Mouse (Mus musculus) layer of hippocampus, postnatal 25 days (tissue): ENCODE results near the gene Bri3bp. TPM values are rescaled to one million over a fixed set of nuclear protein-coding genes. Genes with fewer than 3 reads are reported as not detected.
"Not testable (repeated sequence)": the region's sequence is repeated elsewhere in the genome, so short reads cannot be mapped to it uniquely, and the experiment has no call there.

Source experiments
- DNase-seq, 2 experiments: peaks; one replicate each; pipeline ENCODE4 v3.0.0; 2022; ENCODE audit warnings: mixed read lengths in 2 of 2, low spot score in 1 of 2; ENCODE audit errors: extremely low spot score in 1 of 2
- total RNA-seq, 2 experiments: library from RNA; stranded (reverse); gene quantifications; 2 replicates each; pipeline ENCODE4 v1.2.3; 2021

The Bri3bp gene
- total RNA-seq, 2 experiments from 2014 or later: 101 to 109 TPM

- DNase-seq: peak; percentile 86 to 96
Observed at GRCm38 (mm10) chr5:125408842-125409241, 32.5 kb upstream of the Bri3bp start.

- DNase-seq: peak in 1 of 2 experiments; percentile 59
Observed at GRCm38 (mm10) chr5:125409348-125410090, 31.8 kb upstream of the Bri3bp start.

DNA sequence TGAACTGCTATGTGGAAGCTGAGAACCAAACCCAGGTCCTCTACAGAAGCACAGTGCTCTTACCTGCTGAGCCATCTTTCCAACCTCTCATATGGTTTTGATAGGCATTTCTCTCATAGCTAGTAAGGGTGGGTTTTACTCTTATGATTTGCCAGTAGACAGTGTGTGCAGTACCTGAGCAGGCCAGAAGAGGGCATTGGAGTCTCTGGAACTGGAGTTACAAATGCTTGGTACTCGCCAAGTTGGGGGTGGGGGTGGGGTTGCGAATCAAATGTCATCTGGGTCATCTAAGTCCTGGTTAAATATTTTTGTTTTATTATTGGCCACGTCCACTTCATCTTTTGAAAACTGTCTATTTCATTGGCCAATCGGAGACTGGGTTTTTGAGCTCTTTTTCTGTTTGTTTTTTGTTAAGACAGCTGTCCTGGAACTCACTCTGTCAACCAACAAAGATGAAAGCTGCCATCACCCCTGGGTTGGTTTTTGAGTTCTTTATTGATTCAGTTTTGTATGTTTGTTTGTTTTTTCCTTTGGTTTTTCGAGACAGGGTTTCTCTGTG is 29.3 kb upstream of the Bri3bp start:
- peak; percentile 57 to 87 for DNase-seq

DNA sequence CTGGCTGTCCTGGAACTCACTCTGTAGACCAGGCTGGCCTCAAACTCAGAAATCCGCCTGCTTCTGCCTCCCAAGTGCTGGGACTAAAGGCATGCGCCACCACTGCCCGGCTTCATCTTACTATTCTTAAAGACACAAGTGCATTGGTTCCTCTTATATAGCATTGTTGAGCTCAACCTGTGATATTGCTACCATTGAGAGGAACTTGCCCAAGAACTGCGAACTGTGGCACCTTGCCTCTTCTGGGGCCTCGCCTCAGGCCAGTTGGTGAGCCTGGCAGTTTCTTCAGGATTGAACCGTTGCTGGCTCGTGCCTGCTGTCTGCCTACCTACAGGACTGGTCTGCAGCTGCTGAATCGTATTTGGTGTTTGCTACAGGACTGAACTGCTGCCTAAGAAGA is 28.8 kb upstream of the Bri3bp start:
- not testable (repeated sequence) for DNase-seq

DNA sequence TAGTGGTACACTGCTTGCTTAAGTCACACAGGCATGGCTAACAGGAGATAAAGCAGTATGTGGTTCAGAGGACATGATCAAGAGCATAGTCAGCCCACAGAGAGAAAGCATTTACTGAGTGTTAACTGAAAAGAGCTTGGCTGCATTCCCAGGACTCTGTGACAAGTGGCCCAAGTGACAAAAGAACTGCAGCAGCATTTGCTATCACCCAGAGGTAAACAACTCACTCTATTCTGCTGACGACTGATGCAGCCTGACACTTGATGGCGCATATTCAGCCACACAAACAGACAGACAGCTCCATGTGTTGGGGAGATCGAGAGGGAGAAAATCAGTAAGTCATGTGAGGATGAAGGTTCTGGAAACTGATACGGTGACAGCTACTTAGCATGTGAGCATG is 27.6 kb upstream of the Bri3bp start:
- no peak for DNase-seq

GRCm38 (mm10) chr5:125416183-125416582 is 25.2 kb upstream of the Bri3bp start:
- no peak for DNase-seq

GRCm38 (mm10) chr5:125418636-125419035 is 22.7 kb upstream of the Bri3bp start:
- no peak for DNase-seq

- DNase-seq: no peak
Observed at GRCm38 (mm10) chr5:125419124-125419523, 22.2 kb upstream of the Bri3bp start.

DNA sequence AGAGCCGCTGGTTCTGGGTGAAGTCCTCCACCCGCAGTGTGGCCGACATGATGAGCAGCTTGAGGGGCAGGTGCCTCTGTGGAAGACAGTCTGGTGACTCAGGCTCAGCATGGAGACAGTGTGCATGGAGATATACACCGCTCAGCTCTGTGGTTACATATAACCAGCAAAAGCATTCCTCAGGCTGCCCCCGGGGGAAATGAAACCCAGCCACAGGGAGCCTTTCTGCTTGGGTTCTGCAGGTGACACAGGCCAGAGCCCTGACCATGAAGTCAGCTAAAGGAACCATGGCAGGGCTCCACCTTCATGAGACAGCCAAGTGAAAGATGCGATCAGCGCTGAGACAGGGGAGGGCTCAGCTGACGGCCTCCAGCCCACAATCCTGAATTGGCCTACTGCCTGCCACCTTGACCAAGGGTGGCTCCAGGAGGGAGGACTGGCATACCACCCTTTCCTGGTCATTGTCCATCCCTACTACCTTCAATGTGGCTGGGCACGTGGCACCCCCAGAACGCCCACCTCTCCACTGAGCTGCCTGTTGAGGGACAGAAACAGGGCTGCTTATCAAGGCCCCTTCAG is 15.6 kb upstream of the Bri3bp start:
- DNase-seq: no peak

DNA sequence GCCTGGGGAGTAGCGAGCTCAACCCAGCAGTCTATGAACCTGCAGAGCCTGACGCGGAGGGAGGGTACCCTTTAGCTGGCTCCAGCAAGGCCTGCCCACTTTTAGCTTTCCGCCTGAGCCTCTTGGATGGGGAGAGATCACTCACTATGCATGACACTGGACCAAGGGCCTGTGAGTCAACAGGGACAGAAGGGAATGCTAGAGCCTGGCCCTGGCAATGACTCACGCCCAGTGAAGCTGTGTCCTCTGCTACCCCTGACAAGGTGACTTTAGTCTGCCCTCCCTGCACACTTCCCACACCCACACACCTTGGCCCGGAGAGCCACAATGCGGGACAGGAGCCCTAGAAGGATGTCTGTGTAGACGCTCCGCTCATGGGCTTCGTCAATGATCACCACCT is 15.0 kb upstream of the Bri3bp start:
- DNase-seq: no peak

- DNase-seq: not testable (repeated sequence)
Observed at GRCm38 (mm10) chr5:125432324-125432723, 9.0 kb upstream of the Bri3bp start.

DNA sequence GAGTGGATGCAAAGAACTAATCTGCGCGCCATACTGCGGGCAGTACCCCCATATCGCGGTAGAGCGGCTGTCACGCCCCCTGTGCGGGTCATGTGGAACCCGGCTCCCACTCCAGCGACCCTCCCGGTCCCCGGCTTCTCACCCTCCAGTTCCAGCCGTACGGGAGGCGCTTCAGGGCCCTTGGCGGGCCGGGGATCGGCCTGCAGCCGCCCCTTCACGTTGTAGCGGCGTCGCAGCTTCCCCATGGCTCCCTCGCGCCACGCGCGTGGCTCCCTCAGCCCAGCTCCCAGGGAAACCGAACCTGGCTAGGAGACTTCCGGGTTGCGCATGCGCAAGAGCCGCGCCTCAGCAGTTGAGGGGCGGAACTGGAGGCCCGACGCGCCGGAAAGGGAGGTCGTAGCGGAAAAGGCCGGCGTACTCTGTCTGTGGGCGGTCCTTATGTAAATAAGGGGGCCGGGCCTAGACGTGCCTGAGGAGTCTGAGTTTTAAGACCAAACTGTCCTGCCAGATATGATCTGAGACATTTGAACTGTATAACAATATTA is 7.5 kb upstream of the Bri3bp start, which contains the start of gene Dhx37:
Gene Dhx37 (minus strand): TSS at position 329 of the 545 bp plus-strand sequence.
- DNase-seq: peak; percentile 76 to 88

- DNase-seq: not testable (repeated sequence)
Observed at GRCm38 (mm10) chr5:125434347-125434746, 7.0 kb upstream of the Bri3bp start.

- DNase-seq: no peak
Observed at GRCm38 (mm10) chr5:125440583-125441233, 660 bp upstream of the Bri3bp start.

GRCm38 (mm10) chr5:125442136-125442995 is 998 bp downstream of the Bri3bp start:
- DNase-seq: no peak

DNA sequence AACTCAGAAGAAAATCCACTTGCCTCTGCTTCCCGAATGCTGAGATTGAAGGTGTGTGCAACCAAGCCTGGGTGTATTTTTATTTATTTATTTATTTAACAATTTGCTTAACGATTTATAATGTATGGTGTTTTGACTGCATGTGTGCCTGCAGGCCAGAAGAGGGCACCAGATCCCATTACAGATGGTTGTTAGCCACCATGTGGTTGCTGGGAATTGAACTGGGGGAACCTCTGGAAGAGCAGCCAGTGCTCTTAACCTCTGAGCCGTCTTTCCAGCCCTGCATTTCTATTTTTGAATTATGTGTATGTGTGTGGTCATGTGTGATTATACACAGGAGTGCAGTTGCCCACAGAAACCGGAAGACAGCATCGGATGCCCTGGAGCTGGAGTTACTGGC is 2.0 kb downstream of the Bri3bp start:
- no peak for DNase-seq

DNA sequence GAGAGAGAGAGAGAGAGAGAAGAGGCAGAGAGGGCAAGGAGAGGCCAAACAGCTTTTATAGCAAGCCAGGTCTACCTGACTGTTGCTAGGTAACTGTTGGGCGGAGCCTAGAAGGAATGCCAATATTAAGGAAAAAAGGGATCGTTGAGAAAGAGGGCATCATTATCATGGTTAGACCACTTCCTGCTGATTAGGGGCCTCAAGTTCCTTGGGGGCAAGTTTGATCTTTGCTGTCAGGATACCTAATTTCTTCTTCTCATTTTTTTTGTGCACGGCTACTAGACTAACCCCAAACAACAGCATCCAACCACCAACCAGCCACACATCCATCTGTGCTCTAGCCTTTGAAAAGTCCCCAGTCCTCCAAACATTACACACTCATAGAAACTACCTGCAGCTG is 2.5 kb downstream of the Bri3bp start:
- no peak for DNase-seq

DNA sequence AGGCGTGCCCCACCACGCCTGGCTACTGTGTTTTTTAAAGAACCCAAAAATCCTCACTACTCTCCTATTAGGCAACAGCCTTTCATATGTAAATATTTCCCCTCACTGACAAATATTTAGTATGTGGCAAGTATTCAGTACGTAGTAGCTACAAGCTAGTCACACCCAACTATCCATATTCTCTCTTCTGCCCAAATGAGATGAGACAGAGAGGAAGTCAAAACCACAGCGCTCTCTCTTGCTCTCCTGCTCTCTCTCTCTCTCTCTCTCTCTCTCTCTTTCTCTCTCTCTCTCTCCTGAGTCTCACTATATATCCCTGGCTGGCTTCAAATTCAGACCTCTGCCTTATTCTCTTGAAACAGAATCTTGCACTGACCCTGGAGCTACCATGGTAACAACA is 3.2 kb downstream of the Bri3bp start:
- no peak for DNase-seq

DNA sequence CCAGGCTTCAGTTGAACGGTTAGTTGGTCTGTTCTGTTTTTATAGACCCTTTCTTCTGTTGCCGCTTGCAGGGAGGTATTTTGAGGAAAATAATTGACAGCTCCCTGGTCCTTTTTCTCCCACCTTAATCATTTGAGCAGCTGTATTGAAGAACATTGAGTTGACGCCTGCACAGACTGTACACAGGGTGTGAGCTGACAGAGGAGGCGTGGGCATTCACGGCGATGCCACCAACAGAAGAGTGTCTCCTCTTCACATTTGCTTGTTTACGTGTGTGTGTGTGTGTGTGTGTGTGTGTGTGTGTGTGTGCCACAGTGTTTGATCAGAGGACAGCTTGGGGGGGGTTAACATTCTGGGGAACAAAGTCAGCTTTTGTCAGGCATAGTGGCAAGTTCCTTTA is 5.0 kb downstream of the Bri3bp start:
- no peak for DNase-seq

DNA sequence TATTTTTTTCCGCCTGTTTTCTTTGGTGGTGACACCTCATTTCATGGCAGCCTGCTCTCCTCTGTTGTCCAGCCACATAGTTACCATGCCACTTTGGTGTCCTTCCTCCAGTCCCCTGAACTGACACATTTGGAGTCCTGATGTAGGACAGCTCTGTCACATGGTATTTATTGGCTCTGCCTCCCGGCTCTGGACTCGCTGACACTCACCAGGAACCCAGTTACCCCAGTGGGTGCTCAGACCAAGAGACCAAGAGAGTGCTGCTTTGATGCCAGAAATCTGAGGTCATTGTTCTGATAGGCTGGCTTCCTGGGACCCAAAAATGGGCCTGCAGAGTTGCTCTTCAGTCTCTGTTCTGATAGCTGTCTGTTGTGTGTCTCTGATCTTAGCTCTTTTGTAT is 6.7 kb downstream of the Bri3bp start:
- no peak for DNase-seq
